Mouse (Mus musculus): ENCODE results near the gene Slc16a6.

DNA sequence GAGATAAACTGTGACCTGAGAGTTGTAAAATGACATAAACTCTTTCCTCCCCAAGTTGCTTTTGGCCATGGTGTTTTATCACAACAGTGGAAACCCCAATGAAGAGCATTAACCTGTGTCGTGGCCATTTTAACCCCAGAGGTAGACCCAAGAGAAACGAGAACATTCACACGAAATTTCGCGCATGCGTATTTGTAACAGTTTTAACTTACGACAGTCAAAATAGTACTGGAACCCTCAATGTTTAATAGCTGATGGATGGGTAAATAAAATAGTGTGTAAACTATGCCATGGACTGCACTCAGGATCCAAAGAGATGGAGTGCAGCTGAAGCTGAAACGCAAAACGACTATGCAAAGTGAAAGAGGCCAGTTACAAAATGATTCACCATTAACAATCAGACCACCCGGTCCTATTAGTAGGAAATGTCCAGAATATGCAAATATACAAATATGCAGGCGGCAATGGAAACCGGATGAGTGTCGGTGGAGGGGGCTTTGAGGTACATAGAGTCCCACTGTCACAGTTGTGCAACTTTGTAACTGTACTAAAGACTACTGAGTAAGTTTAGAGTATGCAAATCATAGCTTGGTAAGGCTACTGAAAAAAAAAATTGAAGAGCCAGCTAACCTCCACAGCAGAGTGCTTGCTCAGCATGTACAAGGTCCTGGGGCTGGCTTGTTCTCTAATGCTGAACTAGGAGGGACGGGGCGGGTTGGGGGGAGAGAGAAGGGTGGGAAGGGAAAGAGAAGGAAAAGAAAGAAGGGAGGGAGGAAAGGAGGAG, 63.0 kb downstream of the Slc16a6 start:
- TF ChIP-seq CTCF (IDR thresholded peaks at IDR 0.05; ENCODE audit: low read depth) (no peak), EP300 (IDR thresholded peaks at IDR 0.05; ENCODE audit: low read depth) (no peak)
